Mouse (Mus musculus) frontal cortex, adult (tissue): ENCODE measurements around the gene Fam98c.
"Not testable (repeated sequence)": the region's sequence is repeated elsewhere in the genome, so short reads cannot be mapped to it uniquely, and the experiment has no call there.

Experiments
- ATAC-seq: cut with Nextera tagmentation; 2 replicates; pipeline ENCODE4 v1.9.2; 2017; ENCODE audit warnings: mild to moderate bottlenecking, moderate library complexity, mixed read lengths; ENCODE audit not compliant: low TSS enrichment

Fam98c gene

GRCm38 (mm10) chr7:29155838-29156782 lies at the start of gene Fam98c:
TSS of gene Fam98c (minus strand) at chr7:29156234.
- peak; percentile 78 for ATAC-seq

- no peak for ATAC-seq
Measured at GRCm38 (mm10) chr7:29202577-29202976, 46.5 kb upstream of the Fam98c start.

GRCm38 (mm10) chr7:29194230-29194629 lies 38.2 kb upstream of the Fam98c start:
- not testable (repeated sequence) for ATAC-seq

GRCm38 (mm10) chr7:29181323-29181722 lies 25.3 kb upstream of the Fam98c start:
- not testable (repeated sequence) for ATAC-seq

GRCm38 (mm10) chr7:29180854-29181236 lies 24.8 kb upstream of the Fam98c start:
- ATAC-seq, result no peak

GRCm38 (mm10) chr7:29180077-29180853 lies 24.2 kb upstream of the Fam98c start, which contains the start of gene Psmd8:
TSS of gene Psmd8 (minus strand) at chr7:29180701.
- peak; percentile 99 for ATAC-seq

GRCm38 (mm10) chr7:29179323-29179722 lies 23.3 kb upstream of the Fam98c start:
- ATAC-seq, result no peak

- ATAC-seq, result no peak
Measured at GRCm38 (mm10) chr7:29178106-29178505, 22.1 kb upstream of the Fam98c start.

GRCm38 (mm10) chr7:29172390-29173016 lies 16.5 kb upstream of the Fam98c start:
- no peak for ATAC-seq

GRCm38 (mm10) chr7:29171562-29172097 lies 15.6 kb upstream of the Fam98c start:
- no peak for ATAC-seq

- ATAC-seq, result no peak
Measured at GRCm38 (mm10) chr7:29170755-29171561, 14.9 kb upstream of the Fam98c start.

GRCm38 (mm10) chr7:29170066-29170754 lies 14.2 kb upstream of the Fam98c start, which contains the start of the genes Ggn and Spred3:
TSS of gene Ggn (plus strand) at chr7:29170210.
TSS of gene Spred3 (minus strand) at chr7:29170411.
- ATAC-seq, result peak; percentile 25; the same call in 1 of the 2 replicates

GRCm38 (mm10) chr7:29169231-29170065 lies 13.4 kb upstream of the Fam98c start:
- peak; percentile 86 for ATAC-seq

GRCm38 (mm10) chr7:29168791-29169230 lies 12.8 kb upstream of the Fam98c start:
- ATAC-seq, result no peak

- no peak for ATAC-seq
Measured at GRCm38 (mm10) chr7:29168121-29168695, 12.2 kb upstream of the Fam98c start.

- ATAC-seq, result no peak
Measured at GRCm38 (mm10) chr7:29167656-29168055, 11.6 kb upstream of the Fam98c start.

- no peak for ATAC-seq
Measured at GRCm38 (mm10) chr7:29162750-29163525, 6.9 kb upstream of the Fam98c start.

GRCm38 (mm10) chr7:29162294-29162693 lies 6.3 kb upstream of the Fam98c start:
- ATAC-seq, result no peak
